Mouse (Mus musculus): Measurements from ENCODE around the gene Krba1. TPM values are rescaled to one million over a fixed set of nuclear protein-coding genes. Genes with fewer than 3 reads are reported as not detected.

Gene Krba1
- polyA plus RNA-seq, 1 experiment from 2014 or later, result 23.6 TPM

GRCm38 (mm10) chr6:48410551-48410950, 15.2 kb downstream of the Krba1 start:
- Histone ChIP-seq H3K9ac (no peak overlapping the region), H3K4me2 (no peak overlapping the region), H3K27ac (no peak overlapping the region), H3K9me3 (replicated peaks) (no peaks in the 10 kb centered on the region), H3K27me3 (no peaks in the 10 kb centered on the region), H3K36me3 (peaks cover 100% of the 10 kb centered on the region), H3K4me1 (no peaks in the 10 kb centered on the region), H3K4me3 (replicated peaks) (no peak overlapping the region)
- ATAC-seq (replicated peaks; ENCODE audit: low FRiP score), result no peak
- WGBS, result 55% methylated on average over 3 of the region's 3 CpGs

- no peak for ATAC-seq (replicated peaks; ENCODE audit: low FRiP score)
- Histone ChIP-seq H3K4me3 (replicated peaks) (no peak overlapping the region), H3K4me2 (no peak overlapping the region), H3K36me3 (peaks cover 100% of the 10 kb centered on the region), H3K27ac (no peak overlapping the region), H3K27me3 (no peaks in the 10 kb centered on the region), H3K9ac (no peak overlapping the region), H3K9me3 (replicated peaks) (no peaks in the 10 kb centered on the region), H3K4me1 (no peaks in the 10 kb centered on the region)
- 91% methylated on average over 6 of the region's 6 CpGs for WGBS
Measured at GRCm38 (mm10) chr6:48411193-48412092, 16.1 kb downstream of the Krba1 start.

DNA sequence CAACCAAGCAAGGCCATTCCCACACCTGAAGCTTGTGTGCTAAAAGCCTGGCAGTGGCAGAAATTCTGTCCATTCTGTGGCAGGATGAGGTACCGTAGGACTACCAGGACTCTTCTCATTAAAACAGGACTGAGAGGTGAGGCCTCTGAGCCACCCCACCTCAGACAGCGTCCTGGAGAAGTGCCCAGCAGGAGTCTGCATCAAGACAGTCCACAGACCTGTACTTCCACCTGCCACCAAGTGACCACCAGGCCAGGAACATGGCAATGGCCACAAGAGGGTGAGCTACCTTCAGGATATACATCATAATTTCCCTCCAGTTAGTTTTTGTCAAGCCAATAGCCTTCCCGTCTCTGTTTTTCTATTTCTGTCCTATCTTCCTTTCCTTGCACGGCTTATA, 16.8 kb downstream of the Krba1 start:
- Histone ChIP-seq H3K9ac (no peak overlapping the region), H3K27me3 (no peaks in the 10 kb centered on the region), H3K4me3 (replicated peaks) (no peak overlapping the region), H3K4me1 (no peaks in the 10 kb centered on the region), H3K9me3 (replicated peaks) (no peaks in the 10 kb centered on the region), H3K36me3 (peaks cover 99% of the 10 kb centered on the region), H3K27ac (no peak overlapping the region), H3K4me2 (no peak overlapping the region)
- no peak for ATAC-seq (replicated peaks; ENCODE audit: low FRiP score)
- 81% methylated on average over 4 of the region's 4 CpGs for WGBS

GRCm38 (mm10) chr6:48412662-48413061, 17.3 kb downstream of the Krba1 start:
- ATAC-seq (replicated peaks; ENCODE audit: low FRiP score), result no peak
- no peak overlapping the region for H3K27ac ChIP-seq
- no peaks in the 10 kb centered on the region for H3K27me3 ChIP-seq
- H3K9ac ChIP-seq, result no peak overlapping the region
- H3K4me2 ChIP-seq, result no peak overlapping the region
- H3K36me3 ChIP-seq, result peaks cover 99% of the 10 kb centered on the region
- H3K9me3 ChIP-seq (replicated peaks), result no peaks in the 10 kb centered on the region
- 95% methylated on average over 3 of the region's 3 CpGs for WGBS
- no peaks in the 10 kb centered on the region for H3K4me1 ChIP-seq
- H3K4me3 ChIP-seq (replicated peaks), result no peak overlapping the region

- Histone ChIP-seq H3K27me3 (no peaks in the 10 kb centered on the region), H3K36me3 (peaks cover 99% of the 10 kb centered on the region), H3K4me2 (no peak overlapping the region), H3K4me1 (no peaks in the 10 kb centered on the region), H3K9ac (no peak overlapping the region), H3K27ac (no peak overlapping the region), H3K4me3 (replicated peaks) (no peak overlapping the region), H3K9me3 (replicated peaks) (no peaks in the 10 kb centered on the region)
- 87% methylated on average over 10 of the region's 10 CpGs for WGBS
- ATAC-seq (replicated peaks; ENCODE audit: low FRiP score), result no peak
Measured at GRCm38 (mm10) chr6:48413081-48413480, 17.7 kb downstream of the Krba1 start.

DNA sequence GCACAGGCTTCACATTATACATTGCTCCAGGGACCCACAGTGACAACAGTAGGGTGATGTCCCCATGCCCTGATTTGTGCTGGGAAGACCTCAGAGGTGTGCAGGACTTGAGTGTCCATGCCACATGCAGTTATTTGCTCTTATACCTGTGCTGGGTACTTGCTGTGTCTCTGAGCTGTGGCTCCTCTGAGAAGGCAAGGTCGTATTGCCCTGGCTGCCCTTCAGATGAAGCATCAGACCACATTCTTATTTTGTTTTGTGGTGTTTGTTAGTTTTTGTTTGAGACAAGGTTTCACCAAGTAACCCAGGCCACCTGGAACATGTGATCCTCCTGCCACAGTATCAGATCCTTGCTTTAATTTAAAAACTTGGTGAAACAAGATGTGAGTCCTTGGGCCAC, 19.5 kb downstream of the Krba1 start:
- Histone ChIP-seq H3K27me3 (no peaks in the 10 kb centered on the region), H3K4me2 (no peak overlapping the region), H3K4me3 (replicated peaks) (no peak overlapping the region), H3K9me3 (replicated peaks) (no peaks in the 10 kb centered on the region), H3K36me3 (peaks cover 82% of the 10 kb centered on the region), H3K27ac (no peak overlapping the region), H3K4me1 (no peaks in the 10 kb centered on the region), H3K9ac (no peak overlapping the region)
- ATAC-seq (replicated peaks; ENCODE audit: low FRiP score), result no peak
- 94% methylated on average over 1 of the region's 1 CpGs for WGBS

DNA sequence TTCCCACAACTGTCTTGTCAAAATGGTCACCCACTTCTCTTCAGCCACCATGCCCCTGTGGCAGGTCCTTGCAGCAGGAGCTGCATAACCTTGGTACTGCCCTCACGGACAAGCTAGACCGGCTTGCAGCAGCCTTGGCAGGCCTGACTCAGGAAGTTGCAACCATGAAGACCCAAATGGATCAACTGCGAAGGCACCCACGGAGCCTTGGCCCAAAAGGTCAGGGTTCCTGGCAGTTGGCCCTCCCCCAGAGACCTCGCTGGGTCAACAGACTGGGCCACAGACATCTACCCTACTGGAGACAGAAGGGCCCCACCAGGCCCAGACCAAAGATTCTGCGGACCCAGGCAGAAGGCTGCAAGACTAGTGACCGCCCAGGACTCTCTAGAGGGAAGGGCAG, 20.2 kb downstream of the Krba1 start:
- no peaks in the 10 kb centered on the region for H3K27me3 ChIP-seq
- H3K27ac ChIP-seq, result no peak overlapping the region
- H3K36me3 ChIP-seq, result peaks cover 74% of the 10 kb centered on the region
- 0 out of 2 replicates have a peak, but pooled peaks cover 3% of the 10 kb centered on the region for H3K4me1 ChIP-seq
- no peak overlapping the region for H3K9ac ChIP-seq
- H3K4me3 ChIP-seq (replicated peaks), result no peak overlapping the region
- WGBS, result 86% methylated on average over 7 of the region's 7 CpGs
- H3K4me2 ChIP-seq, result no peak overlapping the region
- no peaks in the 10 kb centered on the region for H3K9me3 ChIP-seq (replicated peaks)
- ATAC-seq (replicated peaks; ENCODE audit: low FRiP score), result no peak

DNA sequence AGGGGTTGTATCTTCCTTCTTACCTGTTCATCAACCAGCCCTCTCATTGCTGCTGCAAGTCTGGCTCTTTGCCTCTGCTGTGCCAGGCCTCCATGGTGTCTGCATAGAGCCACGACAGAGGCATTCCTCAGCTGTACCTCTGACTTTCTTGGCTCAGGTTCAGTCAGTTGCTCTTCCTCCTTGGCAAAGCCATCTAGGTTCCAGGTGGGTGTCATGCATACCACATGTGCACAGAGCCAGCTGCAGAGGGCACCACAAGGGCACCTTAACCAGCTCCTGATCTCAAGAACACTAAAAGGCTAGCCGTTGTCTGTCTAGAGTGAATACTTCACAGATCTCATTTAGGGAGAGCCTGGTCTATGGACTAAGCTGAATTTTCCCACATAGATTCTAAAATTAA, 21.1 kb downstream of the Krba1 start:
- H3K4me2 ChIP-seq, result no peak overlapping the region
- 90% methylated on average over 2 of the region's 2 CpGs for WGBS
- no peak overlapping the region for H3K4me3 ChIP-seq (replicated peaks)
- H3K27me3 ChIP-seq, result no peaks in the 10 kb centered on the region
- peaks cover 66% of the 10 kb centered on the region for H3K36me3 ChIP-seq
- no peak overlapping the region for H3K9ac ChIP-seq
- no peaks in the 10 kb centered on the region for H3K9me3 ChIP-seq (replicated peaks)
- ATAC-seq (replicated peaks; ENCODE audit: low FRiP score), result no peak
- H3K4me1 ChIP-seq, result peaks cover 7% of the 10 kb centered on the region; the same call in 1 of the 2 replicates
- no peak overlapping the region for H3K27ac ChIP-seq

DNA sequence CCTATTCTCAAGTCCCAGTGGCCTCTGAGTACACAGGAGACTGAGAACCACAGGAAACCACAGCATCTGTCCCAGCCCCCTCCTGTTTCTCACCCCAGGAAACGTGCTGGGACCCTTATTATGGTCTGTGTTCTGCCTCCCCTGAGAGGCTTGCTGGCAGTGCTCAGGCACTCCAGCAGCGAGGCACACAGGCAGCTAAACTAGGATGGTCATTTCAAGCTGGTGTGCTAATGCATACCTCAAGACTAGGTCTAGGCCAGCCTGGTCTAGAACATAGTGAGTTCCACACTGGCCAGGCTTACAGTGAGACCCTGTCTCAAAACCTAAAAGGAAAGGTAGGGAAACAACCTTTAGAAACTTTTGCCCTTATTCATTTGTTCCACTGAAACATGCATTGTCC, 25.3 kb downstream of the Krba1 start:
- Histone ChIP-seq H3K4me2 (no peak overlapping the region), H3K4me3 (replicated peaks) (no peak overlapping the region), H3K4me1 (peaks cover 17% of the 10 kb centered on the region), H3K9ac (no peak overlapping the region), H3K9me3 (replicated peaks) (no peaks in the 10 kb centered on the region), H3K36me3 (peaks cover 24% of the 10 kb centered on the region), H3K27me3 (no peaks in the 10 kb centered on the region), H3K27ac (no peak overlapping the region)
- no peak for ATAC-seq (replicated peaks; ENCODE audit: low FRiP score)
- 14% methylated on average over 2 of the region's 2 CpGs for WGBS

- ATAC-seq (replicated peaks; ENCODE audit: low FRiP score), result no peak
- peaks cover 17% of the 10 kb centered on the region for H3K4me1 ChIP-seq
- H3K27ac ChIP-seq, result no peak overlapping the region; the same call in 1 of the 2 replicates
- no peaks in the 10 kb centered on the region for H3K27me3 ChIP-seq
- H3K4me2 ChIP-seq, result no peak overlapping the region
- WGBS, result 57% methylated on average over 3 of the region's 3 CpGs
- no peaks in the 10 kb centered on the region for H3K36me3 ChIP-seq
- no peaks in the 10 kb centered on the region for H3K9me3 ChIP-seq (replicated peaks)
- H3K9ac ChIP-seq, result no peak overlapping the region
- no peak overlapping the region for H3K4me3 ChIP-seq (replicated peaks)
Measured at GRCm38 (mm10) chr6:48423336-48423735, 27.9 kb downstream of the Krba1 start.

DNA sequence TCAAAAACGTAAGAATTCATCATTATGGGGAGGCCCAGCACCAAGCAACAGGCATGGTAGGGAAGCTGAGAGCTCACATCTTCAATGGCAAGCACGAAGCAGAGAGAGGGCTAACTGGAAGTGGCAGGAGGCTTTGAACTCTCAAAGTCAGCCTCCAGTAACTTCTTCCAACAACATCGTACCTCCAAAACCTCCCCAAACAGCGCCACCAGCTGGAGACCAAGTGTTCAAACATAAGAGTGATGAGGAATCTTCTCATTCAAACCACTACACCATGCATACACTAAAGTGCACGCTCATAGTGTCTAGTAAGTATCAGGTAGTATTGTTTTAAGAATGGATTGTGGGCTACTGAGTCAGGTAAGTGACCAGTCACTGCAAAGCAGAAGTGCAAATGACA, 28.7 kb downstream of the Krba1 start:
- no peak overlapping the region for H3K4me3 ChIP-seq (replicated peaks)
- WGBS, result 68% methylated on average over 5 of the region's 5 CpGs
- no peak overlapping the region for H3K27ac ChIP-seq
- no peak overlapping the region for H3K9ac ChIP-seq
- H3K4me2 ChIP-seq, result no peak overlapping the region
- no peaks in the 10 kb centered on the region for H3K27me3 ChIP-seq
- ATAC-seq (replicated peaks; ENCODE audit: low FRiP score), result no peak
- H3K9me3 ChIP-seq (replicated peaks), result no peaks in the 10 kb centered on the region
- H3K4me1 ChIP-seq, result peaks cover 17% of the 10 kb centered on the region
- no peaks in the 10 kb centered on the region for H3K36me3 ChIP-seq

DNA sequence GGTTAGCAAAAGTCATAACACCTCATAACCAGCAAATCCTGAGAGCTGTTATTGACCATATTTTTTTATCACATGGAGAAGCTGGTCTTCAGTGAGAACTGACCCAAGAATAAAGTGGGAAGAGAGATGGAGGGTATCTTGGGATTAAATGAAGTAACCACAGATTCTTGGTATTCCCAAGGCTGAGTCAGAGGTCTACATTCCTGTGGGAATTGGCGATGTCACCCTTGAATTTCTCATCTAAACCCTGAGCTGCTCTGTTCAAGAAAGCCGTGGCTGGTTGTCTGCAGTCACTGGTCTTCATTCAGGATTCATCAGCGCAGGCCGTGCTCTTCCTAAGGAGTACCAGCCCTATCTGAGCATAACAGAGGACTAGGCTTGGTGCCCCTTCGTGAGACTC, 31.6 kb downstream of the Krba1 start:
- no peak for ATAC-seq (replicated peaks; ENCODE audit: low FRiP score)
- H3K4me2 ChIP-seq, result no peak overlapping the region
- H3K4me1 ChIP-seq, result peaks cover 13% of the 10 kb centered on the region
- no peaks in the 10 kb centered on the region for H3K27me3 ChIP-seq
- H3K9me3 ChIP-seq (replicated peaks), result no peaks in the 10 kb centered on the region
- H3K36me3 ChIP-seq, result no peaks in the 10 kb centered on the region
- no peak overlapping the region for H3K4me3 ChIP-seq (replicated peaks)
- H3K27ac ChIP-seq, result no peak overlapping the region
- 80% methylated on average over 5 of the region's 5 CpGs for WGBS
- H3K9ac ChIP-seq, result no peak overlapping the region

Measured in kidney, embryonic 15.5 days (tissue).